Mouse (Mus musculus) urinary bladder, postnatal 14 days (tissue): ENCODE data around the gene Aloxe3.

Experiments used
- DNase-seq: peaks from one replicate; pipeline ENCODE4 v3.0.0; 2021; ENCODE audit warnings: low spot score

The Aloxe3 gene

DNA sequence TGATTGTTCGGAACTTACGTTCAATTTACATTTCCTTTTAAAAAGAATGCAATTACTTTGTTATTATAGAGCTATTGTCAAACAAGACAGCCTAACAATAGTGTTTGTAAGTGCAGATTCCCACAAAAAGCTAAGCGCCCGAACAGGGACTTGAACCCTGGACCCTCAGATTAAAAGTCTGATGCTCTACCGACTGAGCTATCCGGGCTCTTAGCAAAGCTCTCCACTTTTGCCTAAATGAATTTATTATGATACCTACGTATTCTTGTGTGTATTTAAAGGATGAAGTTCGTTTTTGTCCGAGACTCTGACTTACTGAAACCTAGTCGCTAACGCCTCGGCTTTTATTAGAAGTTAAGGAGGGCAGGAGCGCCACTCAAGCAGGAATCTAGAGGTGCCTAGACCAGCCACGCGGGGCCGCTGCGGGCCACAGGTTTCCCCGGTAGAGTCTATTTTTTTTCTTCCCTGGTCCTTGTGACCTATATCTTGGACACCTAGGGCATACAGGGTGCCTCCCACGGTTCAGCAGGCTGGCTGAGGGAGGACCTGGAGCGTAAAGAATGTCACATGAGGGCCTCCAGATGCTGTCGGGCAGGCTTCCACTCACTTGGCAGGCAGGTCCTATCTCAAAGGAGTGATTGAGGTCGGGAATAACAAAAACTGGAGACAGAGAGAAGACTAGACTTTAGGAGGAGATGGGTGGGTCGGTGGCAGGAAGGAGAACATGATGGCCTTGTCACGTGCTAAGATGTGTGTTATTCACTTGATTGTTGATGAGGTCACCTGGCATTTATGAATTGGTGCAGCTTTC, 450 bp upstream of the Aloxe3 start:
- peak; percentile 80 for DNase-seq

DNA sequence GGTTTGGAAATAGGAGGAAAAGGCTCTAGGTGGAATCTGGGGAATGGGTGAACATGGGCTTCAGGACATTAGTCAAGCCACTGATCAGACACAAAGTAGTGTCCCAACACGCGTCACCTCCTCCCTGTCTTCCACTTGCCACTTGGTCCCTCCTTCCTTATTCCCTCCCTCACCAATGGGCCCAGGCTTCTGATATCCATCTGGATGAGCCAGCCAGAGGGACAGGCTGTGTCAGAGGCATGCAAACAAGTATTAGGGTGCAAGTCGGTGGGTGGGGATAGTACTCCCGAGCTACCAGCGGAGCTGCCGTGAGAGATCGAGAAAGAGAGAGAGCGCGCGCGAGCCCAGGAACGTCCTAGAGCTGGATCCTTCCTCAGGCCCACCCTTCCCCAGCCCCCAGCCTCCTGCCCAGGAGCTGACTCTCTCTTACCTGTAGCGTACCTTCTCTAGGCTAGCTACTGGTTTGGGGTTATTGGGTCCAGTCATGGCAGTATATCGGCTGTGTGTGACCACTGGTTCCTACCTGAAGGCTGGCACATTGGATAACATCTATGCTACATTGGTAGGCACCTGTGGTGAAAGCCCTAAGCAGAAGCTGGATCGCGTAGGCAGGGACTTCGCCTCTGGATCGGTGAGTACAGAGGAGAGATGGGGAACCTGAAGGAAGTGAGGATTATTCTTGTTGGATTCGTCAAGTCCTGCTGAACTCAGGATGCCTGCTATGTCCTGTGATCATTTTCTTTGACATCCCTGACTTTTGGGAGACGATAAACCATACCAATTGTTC, 416 bp downstream of the Aloxe3 start:
- DNase-seq: no peak

DNA sequence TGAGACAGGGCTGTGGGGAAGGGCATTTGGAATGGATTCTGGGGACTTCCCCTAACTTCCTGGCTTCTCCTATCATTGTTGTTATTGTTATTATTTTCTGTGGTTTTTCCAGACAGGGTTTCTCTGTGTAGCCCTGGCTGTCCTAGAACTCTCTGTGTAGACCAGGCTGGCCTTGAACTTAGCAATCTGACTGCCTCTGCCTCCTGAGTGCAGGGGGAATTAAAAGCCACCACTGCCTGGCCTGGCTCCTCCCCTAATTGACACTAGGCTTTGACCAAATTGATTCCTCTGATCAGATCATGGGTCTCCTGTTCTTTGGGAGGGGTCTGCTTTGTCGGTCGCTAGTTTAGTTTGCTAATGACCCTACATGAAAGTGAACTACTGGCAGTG, 1.0 kb downstream of the Aloxe3 start:
- DNase-seq: no peak

DNA sequence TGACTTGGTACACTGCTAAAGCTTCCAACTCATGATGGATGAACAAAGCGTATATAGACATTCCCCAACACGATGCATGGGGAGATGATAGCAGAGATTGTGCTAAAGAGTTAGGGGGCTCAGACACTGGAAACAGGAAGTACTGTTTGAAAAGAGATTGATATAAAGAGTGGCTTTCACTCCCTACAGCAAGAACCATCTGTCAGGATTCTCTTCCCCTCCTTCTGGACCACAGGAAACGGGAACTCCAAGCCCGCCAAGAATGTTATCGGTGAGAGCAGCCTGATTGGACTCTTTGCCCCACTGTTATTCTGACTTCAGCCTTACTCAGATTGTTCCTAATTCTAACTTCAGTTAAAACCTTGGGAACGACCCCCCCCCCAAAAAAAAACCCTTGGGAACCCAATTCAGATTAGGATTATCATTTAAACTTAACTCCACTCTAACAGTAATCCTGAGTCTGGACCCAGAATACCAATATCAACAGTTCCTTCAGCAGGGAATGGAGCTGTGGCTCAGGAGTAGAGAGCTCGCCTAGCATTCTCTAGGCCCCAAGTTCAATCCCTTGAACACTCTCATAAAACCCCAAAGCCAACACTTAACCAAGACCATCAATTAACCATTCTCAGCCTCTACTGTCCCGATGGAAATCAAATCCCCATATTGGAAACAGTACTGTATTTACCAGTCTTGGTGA, 2.9 kb downstream of the Aloxe3 start:
- DNase-seq: no peak

DNA sequence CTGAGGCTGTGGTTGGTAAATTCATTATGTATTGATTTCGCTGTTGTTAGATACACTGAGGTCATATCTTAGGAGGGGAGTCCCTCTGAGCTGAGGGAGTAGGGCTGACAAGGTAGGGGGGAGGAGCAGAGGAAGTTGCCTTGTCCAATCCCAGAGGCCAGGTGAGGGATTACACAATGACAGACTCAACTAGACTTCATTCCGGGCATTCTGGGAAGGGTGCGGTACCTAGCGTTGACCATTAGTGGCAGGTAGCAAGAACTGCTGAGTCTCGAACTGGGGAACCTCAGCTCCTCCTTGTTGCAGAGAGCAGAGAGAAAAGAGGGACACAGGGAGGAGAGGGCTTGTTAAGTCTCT, 7.8 kb downstream of the Aloxe3 start:
- DNase-seq: no peak

DNA sequence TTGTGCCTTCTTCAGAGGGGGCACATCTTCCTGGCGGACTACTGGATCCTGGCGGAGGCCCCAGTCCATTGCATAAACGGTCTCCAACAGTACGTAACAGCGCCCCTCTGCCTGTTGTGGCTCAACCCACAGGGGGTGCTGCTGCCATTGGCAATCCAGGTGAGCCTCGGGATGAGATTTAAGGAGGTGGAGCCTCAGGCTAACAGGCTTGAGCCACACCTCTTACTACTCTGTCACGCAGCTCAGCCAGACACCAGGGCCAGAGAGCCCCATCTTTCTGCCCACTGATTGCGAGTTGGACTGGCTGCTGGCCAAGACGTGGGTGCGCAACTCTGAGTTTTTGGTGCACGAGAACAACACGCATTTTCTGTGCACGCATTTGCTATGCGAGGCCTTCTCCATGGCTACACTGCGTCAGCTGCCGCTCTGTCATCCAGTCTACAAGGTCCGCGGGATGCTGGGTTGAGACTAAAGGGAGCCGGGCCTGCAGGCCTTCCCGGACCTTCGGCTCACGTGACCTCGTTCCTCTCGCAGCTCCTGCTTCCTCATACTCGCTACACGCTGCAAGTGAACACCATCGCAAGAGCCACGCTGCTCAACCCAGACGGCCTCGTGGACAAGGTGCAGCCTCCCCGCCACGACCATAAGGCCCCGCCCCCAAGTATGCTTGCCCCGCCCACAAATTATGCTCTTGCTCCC, 8.4 kb downstream of the Aloxe3 start:
- DNase-seq: peak; percentile 47

DNA sequence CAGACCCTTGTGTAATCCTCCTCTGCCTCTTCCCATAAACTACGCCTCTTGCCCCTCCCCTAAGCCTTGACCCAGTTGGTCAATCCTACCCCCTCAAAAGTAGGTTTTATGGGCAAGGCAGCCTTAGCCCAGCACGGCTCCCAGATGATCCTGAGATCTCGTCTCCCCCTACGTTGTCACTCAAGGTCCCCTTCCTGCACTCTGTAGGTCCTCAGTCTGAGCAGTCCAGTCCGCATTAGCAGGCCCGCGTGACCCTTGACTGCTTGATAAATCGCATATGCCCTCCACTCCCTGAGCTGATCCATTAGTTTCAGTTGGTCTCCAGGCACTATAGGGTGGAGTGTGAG, 8.9 kb downstream of the Aloxe3 start:
- DNase-seq: no peak

DNA sequence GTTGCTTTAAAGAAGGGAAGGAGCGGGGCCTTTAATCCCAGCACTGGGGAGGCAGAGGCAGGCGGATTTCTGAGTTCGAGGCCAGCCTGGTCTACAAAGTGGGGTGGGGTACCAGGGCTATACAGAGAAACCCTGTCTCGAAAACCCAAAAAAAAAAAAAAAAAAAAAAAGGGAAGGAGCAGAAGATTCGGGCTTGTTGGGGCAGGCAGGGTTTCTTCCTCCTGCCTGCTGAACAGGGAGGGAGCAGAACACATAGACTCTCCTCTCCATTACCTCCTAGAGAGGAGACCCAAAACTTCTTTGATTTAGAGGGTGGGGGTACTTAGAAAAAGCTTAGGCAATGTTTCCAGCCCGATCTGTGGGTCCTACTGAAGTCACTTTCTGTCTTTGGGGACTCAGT, 9.7 kb downstream of the Aloxe3 start:
- DNase-seq: no peak

DNA sequence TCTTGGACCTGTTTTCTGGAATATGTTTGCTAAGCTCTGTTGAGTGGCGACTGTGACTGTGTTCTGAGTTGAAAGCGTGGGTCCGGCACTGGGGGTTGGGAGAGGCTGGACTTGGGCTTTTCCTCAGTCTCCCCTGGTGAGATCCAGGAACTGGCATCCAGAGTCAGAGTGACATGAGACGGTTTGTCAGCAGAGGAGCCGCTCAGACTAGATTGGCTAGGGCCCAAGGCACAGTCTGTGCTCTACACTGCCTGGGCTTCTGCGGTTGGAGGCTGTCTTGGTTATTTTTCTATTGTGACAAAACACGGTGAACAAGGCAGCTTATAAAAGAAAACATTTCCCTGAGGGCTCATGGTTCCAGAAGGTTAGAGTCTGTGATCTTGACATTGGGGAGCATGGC, 21.9 kb downstream of the Aloxe3 start:
- no peak for DNase-seq

DNA sequence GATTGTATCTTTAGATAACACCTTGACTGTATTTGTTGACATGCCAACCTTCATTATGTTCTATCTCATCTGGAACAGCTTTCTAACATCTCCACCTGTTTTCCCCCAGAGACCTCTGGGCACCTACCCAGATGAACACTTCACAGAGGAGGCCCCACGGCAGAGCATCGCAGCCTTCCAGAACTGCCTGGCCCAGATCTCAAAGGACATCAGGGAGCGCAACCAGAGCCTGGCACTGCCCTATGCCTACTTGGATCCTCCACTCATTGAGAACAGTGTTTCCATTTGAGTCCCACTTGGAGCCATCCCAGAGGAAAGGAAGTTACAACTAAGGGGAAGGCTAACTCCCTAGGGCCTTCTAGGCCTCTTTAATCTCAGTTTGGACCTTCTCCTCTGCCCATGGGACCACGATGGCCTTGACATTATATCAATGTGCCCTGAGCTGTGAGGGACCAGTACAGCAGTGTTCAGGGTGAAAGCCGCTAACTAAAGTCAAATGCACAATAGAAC, 22.8 kb downstream of the Aloxe3 start:
- DNase-seq: no peak

DNA sequence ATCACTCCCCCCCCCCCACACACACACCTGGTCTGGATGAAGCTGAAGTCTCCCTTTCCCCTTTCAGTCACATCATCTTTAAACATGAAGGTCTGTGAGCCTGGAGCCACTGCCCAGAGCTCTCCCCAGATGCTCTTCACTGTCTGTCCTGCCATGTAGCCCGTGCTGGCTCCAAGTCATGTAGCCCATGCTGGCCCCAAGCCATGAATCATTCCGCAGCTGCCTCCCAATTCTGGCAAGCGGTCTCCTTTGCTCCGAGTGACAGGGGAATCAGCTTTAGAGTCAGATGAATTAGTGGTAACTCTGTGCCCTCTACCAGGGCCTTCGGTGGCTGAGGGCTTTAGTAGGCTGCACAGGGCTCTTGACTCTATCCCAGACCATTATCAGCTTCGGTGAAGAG, 24.0 kb downstream of the Aloxe3 start:
- DNase-seq: no peak

DNA sequence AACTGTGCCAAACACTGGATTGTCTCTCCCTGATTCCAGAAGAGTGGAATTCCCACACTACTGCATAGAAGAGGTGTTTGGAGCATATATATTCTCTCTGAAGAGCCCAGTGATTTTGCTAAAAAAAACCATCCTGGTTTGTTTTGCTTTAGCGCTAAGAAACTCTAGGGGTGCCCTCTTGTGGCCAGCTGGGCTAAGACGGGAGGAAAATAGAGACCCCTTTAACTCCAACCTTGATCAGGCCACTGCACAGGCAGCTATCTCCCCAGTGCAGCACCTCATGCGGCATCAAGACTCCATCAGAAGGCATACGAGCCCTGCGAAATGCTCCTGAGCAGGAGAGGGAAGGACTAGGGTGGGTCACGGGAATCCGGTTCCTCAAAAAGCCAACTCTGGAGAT, 24.7 kb downstream of the Aloxe3 start:
- DNase-seq: peak; percentile 80

DNA sequence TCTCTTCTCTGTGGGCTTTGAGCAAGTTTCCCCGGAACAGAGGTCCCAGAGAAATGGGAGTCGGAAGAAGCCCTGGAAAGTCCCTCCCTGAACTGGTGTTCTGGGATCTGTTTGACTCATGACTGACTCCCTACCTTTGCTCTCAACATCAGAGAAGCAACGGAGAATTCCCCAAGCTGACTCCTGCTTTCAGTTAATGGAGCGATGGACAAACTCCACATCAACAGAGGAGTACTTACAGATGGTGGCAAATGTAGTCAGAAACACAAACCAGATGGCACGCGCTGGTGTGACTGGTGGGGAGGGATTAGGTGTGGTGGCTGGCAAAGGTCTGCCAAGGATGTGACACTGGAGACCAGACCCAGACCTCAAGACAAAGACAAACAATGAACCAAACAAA, 25.3 kb downstream of the Aloxe3 start:
- DNase-seq: no peak

DNA sequence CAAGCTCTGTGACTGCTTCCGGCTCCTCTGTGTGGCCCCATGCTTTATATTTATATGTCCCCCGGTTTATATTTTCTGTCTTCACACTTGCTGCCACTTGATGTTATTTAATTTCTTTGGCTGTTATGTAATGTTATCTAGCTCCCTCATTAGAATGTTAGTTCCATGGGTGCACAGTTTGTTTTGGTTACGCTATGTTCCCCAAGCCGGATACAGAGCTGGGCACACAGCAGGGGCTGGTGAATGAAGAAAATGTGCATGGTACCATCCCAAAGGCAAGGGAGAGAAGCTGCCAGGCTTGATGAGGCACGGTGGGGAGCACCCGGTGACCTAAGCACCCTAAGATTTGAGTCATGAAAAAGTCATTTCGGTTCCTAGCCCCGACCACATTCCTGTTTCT, 28.1 kb downstream of the Aloxe3 start:
- DNase-seq: no peak

DNA sequence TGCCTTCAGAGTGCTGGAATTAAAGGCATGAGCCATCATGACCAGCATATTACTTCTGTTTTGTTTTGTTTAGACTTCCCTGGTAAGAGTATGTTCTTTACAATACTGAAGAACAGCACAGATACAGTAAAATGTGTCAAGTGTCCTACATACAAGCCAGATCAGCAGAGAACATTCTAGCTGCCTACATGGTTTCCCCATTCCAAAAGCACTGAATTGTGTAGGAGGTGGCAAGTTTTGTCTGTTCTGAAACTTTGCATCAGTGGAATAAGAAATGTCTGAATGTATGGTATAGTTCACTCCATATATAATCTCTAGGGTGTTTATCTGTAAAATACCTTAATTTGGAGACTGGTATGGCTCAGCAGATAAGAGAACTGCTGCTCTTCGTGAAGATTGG, 29.7 kb downstream of the Aloxe3 start:
- DNase-seq: no peak

DNA sequence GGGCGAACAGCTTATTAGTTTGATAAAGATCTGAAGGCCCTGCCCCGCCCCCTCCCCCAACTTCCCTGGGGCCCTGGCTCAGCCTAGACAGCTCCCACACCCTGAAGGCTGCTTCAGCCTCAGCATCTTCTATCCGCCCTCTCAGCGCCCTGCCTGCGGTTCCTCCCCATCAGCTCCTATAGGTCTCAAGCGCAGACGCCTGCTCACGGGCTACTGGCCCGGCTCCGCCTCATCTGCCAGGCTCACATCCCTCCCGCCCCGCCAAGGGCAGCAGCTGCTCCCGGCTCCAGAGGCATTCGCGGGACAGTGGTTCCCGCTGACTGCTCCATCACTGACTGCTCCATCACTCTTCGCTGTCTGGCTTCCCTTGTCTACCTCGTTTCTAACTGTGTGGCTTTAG, 31.1 kb downstream of the Aloxe3 start, which contains the start of gene Alox12b:
Alox12b (plus strand) TSS at position 190 of the 400 bp plus-strand sequence.
- DNase-seq: no peak

DNA sequence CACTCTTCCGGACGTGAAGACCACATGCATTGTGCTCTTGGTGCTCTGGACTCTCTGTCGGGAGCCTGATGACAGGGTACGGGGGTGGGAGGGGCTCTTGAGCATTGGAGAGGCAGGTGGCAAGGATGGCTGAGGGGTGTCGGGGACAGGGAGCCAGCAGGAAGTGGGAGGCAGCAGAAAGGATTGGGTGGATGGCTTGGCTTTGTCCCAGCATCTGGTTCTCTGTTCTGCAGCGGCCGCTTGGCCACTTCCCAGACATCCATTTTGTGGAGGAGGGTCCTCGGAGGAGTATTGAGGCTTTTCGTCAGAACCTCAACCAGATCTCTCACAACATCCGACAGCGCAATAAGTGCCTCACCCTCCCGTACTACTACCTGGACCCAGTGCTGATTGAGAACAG, 43.6 kb downstream of the Aloxe3 start:
- no peak for DNase-seq

DNA sequence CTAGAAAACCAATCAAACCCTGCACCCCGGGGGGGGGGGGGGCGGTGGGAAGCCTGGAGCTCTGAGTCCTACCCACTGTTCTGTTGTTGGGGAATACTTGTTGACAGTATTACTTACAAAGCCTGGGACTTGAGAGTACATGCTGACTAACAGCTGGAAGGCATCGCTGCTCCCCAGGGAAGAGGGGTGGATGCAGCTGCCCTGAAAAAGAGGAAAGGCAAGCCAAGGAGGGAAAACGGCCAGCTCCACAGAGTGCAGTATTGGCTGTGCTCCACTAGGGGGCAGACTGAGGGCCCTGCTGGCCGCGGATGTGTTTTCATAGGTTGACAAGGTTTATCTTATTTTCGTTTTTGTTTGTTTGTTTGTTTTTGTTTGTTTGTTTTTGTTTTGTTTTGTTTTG, 45.9 kb downstream of the Aloxe3 start:
- DNase-seq: peak; percentile 76

DNA sequence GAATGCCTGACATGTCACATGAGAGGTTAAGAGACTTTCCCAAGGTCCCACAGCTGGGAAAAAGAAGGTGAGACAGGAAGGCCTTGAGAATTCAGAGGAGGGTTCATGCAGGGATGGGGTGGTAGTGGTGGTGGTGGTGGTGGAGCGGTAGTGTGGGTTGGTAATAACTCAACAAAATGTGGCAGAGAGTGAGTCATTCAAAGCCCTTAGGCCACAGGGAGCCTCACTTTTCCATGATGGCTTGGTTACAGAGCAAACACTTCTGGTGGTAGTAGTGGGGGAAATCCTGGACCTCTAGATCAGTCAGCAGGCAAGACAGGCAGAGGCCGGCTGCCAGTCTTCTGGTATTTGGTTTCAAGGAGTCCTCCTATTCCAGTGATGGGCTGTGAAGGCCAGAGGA, 46.9 kb downstream of the Aloxe3 start:
- DNase-seq: no peak

DNA sequence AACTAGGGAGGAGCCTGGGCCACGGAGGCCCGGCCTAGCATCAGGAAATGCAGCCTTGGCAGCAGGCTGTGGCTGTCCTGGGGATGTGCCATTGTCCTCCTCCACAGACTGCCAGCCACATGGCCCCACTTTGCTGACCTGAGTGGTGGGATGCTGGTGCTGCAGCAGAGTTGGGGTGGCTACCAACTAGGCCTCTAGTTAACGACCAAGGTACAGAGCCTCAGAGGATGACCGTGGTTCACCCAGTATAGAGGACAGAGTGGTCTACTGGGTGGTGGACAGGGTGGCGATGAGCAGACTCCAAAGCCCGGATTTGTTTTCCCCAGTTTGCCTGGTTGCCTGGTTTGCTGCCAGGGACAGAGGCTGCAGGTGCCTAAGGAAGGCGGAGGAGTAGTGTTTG, 49.0 kb downstream of the Aloxe3 start:
- no peak for DNase-seq

DNA sequence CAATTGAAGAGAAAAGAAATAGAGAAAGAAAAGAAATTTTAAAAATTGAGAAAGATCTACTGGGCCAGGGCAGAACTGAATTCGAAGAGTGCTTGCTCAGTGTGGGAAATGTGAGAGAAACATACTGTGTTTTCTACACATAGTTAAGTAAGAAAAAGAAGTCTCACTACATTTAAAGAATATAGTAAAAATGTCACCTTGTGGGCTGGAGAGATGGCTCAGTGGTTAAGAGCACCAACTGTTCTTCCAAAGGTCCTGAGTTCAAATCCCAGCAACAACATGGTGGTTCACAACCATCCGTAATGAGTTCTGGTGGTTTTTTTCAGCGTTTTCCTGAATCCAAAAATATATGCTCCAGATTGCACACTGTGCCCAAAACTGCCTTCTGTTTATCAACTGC, 52.8 kb downstream of the Aloxe3 start:
- no peak for DNase-seq

DNA sequence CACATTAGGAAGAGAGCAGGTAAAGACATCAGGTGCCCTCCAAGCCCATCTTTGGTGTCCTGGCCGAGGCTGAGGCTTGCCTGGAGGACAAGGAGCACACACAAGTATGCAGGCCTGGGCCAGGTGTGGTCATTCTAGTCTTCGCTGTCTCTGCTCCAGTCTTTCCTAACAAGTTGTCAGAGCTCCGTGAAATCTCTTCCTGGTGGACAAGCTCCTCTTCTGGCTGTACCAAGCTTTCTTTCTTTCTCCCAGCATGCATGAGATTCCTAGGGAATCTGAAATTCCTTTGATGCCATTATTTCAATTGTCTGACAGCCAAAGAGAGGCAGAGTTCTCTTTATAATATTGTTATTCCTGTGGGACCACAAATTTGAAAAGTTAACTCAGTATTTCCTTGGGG, 53.8 kb downstream of the Aloxe3 start:
- DNase-seq: no peak
